Mouse (Mus musculus) cerebellum, adult (tissue): ENCODE measurements around the gene Xpo6.
A peak's percentile ranks its signal among the peaks of the same experiment; 100 is the strongest.

Experiments used
- ATAC-seq: cut with Nextera tagmentation; 2 replicates; pipeline ENCODE4 v1.9.2; 2017; ENCODE audit warnings: mild to moderate bottlenecking, moderate library complexity, mixed read lengths; ENCODE audit not compliant: insufficient number of reproducible peaks, low FRiP score, low TSS enrichment

The Xpo6 gene

DNA sequence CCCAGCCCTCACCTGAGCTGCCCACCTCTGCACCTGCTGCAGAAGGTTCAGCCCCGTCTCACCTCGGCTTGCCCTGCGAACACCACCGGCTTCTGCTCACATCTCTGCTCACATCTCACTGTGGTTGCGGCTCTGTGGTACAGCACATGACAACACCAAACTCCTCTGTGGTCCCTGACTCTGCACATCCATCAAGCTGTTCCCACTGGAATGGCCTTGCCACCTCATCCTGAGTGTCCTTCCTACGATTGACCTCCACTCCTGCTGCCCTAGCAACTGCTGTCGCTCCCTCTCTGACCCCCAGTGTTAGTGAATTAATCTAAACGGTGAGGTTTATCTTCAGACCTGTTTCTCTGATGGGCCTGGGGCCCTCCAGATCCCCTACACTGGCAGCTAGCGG is 115.1 kb downstream of the Xpo6 start:
- ATAC-seq = no peak

DNA sequence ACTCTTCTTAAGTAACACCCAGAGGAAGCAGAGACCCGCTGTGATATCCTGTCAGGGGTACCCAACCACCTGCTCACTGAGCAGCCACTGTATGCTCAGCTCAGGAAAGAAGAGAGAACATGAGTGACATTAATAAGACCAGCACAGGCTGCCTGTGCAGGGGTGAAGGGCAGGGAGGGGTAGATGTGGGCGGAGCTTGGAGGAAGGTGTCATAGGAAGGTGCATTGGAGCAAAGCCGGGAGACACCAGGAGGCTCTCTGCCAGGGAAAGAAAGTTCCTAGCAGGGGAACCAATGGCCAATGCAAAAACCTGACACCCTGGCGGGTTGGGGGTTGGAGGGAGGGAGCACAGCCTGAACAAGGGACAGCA is 116.3 kb downstream of the Xpo6 start:
- ATAC-seq = no peak

DNA sequence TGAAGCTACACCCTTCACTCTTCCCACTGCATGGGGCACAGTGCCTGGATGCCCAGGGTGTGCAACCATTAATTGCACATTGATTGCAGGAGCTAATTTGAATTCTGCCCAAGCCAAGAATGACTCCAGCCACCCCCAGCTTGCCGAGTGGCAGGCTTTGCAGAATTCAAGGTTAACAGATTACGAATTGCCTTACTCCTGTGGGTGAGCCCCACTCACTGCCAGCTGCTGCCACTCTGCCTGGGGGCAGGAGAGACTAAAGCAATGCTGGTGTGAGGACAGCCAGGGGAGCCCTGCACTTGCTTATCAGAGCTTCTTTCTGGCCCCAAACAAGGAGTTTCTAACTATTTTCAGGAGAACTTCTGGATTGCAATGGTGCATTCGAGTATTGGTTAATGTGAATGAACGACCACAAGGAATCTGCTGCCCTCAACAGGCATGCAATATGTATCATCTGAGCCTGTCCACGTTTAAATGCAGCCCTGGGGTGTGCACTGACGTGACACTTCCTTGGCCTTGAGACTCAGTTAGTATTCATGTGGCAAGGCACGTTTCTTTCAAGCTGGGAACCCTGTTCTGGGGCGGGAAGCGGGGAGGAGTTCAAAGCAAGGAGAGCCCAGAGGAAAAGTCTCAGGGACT is 116.8 kb downstream of the Xpo6 start:
- no peak for ATAC-seq

GRCm38 (mm10) chr7:126082286-126082741 is 118.0 kb downstream of the Xpo6 start, which contains the start of gene Gsg1l:
Gene Gsg1l, minus strand, starts transcription at chr7:126082411.
- peak; percentile 28; the same call in 1 of the 2 replicates for ATAC-seq

GRCm38 (mm10) chr7:126081727-126082285 is 118.5 kb downstream of the Xpo6 start:
- peak; percentile 38; the same call in 1 of the 2 replicates for ATAC-seq

GRCm38 (mm10) chr7:126080949-126081654 is 119.2 kb downstream of the Xpo6 start:
- 0 out of 2 replicates have a peak, but pooled peaks have one; percentile 4 for ATAC-seq

DNA sequence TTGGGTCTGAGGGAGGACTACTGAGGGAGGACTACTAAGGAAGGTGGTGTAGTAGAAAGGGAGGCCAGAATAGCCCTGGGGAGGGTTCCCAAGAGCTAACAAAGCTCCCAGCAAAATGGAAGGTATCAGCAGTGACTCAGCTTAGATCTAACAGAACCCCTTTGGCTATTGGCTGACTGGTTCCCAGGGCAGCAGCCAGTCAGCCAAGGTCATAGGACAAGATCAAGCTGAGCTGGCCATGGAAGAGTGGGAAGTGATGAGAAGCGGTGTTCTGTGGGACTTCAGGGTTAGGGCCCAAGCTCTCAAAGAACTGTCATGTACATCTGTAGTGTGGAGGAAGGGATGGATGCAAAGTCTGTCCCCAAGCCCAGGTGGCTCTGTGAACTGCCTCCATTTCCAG is 123.4 kb downstream of the Xpo6 start:
- no peak for ATAC-seq

- ATAC-seq = no peak
Measured at GRCm38 (mm10) chr7:126075058-126075457, 125.2 kb downstream of the Xpo6 start.

DNA sequence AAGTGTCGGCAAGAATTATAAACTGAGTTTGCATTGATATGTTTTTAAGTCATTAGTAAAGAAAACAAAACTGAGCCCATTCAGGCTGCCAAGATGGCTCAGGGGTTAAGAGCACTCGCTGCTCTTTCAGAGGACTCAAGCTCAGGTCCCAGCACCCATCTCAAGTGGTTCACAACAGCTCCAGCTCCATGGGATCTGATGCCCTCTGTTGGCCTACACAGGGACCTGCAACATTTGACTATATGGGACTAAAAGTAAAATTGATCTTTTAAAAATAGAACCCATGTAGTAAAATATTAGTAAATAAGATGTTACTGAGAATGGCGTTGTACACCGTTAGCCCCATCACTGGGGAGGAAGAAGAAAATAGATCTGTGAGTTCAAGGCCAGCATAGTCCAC is 130.0 kb downstream of the Xpo6 start:
- ATAC-seq = no peak

- peak; percentile 36; the same call in 1 of the 2 replicates for ATAC-seq
Measured at GRCm38 (mm10) chr7:126066777-126067176, 133.5 kb downstream of the Xpo6 start.

DNA sequence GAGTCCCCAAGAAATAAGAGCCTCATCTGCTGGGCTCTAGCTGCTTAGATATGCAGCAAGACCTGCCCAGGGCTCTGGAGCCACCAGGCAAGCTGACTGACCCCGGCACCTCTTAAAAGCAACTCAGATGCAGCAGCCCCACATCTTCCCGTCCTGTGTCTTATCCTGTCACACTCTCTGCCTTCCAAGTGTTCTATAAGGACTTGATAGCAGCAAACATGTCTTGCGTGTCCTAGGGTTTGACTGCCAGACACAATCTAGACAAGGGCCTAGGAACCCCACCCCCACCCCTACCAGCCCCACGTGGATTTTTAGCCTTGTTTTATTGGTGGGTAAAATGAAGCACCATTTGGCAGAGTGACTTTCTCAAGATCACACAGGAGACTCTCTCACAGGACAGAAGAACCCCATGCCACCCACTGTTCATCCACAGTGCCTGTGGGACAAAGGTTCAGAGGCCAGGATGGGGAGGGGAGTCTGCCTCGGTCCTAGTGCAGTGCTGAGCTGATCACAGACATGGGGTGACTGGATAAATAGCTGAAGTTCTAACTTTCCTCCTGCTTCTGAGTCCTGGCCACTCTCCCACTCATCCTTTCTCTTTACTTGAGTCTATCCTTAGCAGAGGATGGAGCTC is 134.9 kb downstream of the Xpo6 start:
- ATAC-seq = no peak

- ATAC-seq = no peak
Measured at GRCm38 (mm10) chr7:126062228-126062627, 138.1 kb downstream of the Xpo6 start.

- ATAC-seq = no peak
Measured at GRCm38 (mm10) chr7:126058918-126059317, 141.4 kb downstream of the Xpo6 start.

GRCm38 (mm10) chr7:126057332-126057914 is 142.9 kb downstream of the Xpo6 start:
- ATAC-seq = no peak

GRCm38 (mm10) chr7:126054574-126054973 is 145.7 kb downstream of the Xpo6 start:
- ATAC-seq = no peak

GRCm38 (mm10) chr7:126053618-126054017 is 146.7 kb downstream of the Xpo6 start:
- ATAC-seq = no peak

DNA sequence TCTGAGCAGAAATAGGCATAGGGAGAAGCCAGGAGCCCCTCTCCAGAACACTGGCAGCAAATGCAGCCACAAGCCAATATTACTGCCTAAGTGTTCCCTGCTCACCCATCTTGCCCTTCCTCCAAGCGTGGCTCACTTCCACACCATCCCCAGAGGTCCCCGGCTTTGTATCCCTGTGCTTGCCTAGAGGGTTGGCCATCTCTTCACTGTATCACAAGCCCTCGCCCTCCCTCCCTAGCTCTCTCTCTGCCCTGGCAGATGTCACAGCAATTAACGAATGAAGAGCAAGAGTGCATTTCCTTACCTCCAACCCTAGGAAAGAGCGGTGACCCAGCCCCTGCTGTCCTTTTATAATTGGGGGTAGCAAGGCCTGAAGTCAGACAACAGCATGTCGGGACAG is 148.4 kb downstream of the Xpo6 start:
- ATAC-seq = no peak
